Mouse (Mus musculus) 3T3-L1 (cell line): ENCODE data around the gene Gm973.
A peak's percentile ranks its signal among the peaks of the same experiment; 100 is the strongest.

Experiments
- DNase-seq: peaks from one replicate; pipeline ENCODE4 v3.0.0-alpha.2; 2015; ENCODE audit warnings: low read depth, low spot score

Gene Gm973

GRCm38 (mm10) chr1:59683926-59684818 is 168.1 kb downstream of the Gm973 start:
- no peak for DNase-seq

GRCm38 (mm10) chr1:59684819-59685755 is 169.0 kb downstream of the Gm973 start, which contains the start of gene Nop58:
TSS of gene Nop58 (plus strand) at chr1:59684971.
- DNase-seq: peak; percentile 98
